Mouse (Mus musculus) adrenal gland, postnatal 4 days (tissue): ENCODE results near the gene Sema3d. TPM values are rescaled to one million over a fixed set of nuclear protein-coding genes. Genes with fewer than 3 reads are reported as not detected.
A peak's percentile ranks its signal among the peaks of the same experiment; 100 is the strongest.

Experiments used
- DNase-seq, 2 experiments: peaks; one replicate each; pipeline ENCODE4 v3.0.0; 2021 to 2022; ENCODE audit warnings: low spot score in 2 of 2, mixed read lengths in 2 of 2
- long read RNA-seq, 2 experiments: library from polyadenylated mRNA; stranded (forward); transcript quantifications; one replicate each; pipeline ENCODE4 v2.0.0; 2021
- total RNA-seq, 2 experiments: library from RNA; stranded (reverse); gene quantifications; 2 replicates each; pipeline ENCODE4 v1.2.3; 2021

The Sema3d gene
- 10 to 100 TPM in 1 of 2 experiments, 1 to 10 TPM in 1; 7.9 to 10.2 TPM for total RNA-seq
- long read RNA-seq, experiment 1, result 0 reads
- long read RNA-seq, experiment 2, full-length matches to known transcripts, result 2 of 3 reads
- long read RNA-seq, experiment 2, partial matches to known transcripts, result 0 of 3 reads
- long read RNA-seq, experiment 2, other reads (novel, unspliced or antisense), result 1 of 3 reads

- DNase-seq, result peak; percentile 37 to 46
These were observed at the start of gene Sema3d for GRCm38 (mm10) chr5:12383133-12383959. TSS of gene Sema3d (plus strand) at chr5:12383385.

DNA sequence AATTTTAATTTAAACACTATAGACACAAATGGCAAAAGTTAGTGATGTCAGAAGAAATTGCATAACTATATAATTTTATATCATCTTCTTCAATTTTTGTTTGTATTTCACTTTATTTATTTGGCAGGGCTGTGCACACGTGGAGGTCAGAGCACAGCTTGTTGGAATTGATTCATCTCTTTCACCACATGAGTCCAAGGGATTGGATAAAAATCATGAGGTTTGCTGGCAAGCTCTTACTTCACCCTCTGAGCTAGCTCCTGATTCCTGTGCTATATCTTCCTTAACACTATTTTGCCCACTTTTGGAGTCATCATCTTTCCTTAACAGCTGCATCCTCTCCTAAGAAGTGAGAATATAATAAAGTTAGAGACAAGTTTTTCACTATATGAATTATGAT lies 5.9 kb upstream of the Sema3d start:
- DNase-seq, result no peak

DNA sequence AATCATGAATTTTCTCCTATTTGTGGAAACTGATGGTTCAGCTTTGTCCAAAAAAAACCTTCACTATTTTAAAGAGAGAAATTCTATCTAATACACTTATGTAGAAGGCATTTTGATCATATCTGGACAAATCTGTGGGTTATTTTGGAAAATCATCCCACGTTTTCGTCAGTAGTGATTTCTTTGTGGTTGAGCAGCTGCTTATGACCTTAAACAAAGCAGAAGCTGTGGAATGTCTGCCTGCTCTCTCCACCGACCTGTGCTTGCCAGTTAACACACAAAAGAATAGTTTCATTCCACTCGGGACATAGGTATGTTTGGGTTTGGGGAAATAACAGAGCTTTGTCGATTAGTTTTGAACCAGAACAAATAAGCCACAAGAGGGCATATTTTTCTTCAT lies 4.3 kb upstream of the Sema3d start:
- no peak for DNase-seq

GRCm38 (mm10) chr5:12382010-12382409 lies 1.2 kb upstream of the Sema3d start:
- no peak for DNase-seq

GRCm38 (mm10) chr5:12383960-12384285 lies 738 bp downstream of the Sema3d start:
- DNase-seq, result no peak

DNA sequence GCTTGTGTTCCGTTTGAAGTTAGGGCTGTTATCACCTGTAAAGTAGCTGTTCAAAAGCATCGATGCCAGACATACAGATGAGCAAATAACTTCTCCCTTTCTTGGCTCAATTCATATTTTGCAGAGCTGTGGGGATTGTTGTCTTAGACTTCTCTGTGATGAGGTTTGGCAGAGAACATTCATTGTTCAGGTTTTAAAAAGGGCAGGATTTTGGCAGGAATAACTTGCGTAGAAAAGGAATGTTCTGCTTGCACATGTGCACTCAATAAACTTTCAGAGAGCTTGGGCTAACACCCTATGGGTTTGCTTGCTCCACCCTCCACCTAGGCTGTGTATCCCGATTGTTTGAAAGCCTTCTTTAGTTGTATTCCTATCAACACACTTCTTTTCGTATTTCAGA lies 9.5 kb downstream of the Sema3d start:
- DNase-seq, result no peak

DNA sequence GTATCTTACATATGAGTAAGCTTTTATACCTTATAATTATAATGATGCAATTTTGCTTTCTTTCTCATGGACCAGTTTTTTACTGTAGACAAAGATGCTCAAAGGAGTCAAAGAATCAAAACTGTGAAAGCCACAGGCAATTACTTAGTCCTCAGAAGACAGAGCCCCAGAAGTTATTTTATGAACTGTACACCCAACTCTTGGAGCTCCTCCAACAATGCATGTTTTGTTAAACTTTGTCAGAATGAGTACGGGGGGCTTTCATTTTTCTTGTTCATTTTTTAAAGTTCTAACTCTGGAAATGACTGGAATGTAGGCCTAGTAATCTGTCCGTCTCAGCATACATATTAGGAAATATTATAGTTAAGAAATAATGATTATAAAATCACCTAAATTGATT lies 16.1 kb downstream of the Sema3d start:
- DNase-seq, result no peak

- no peak for DNase-seq
These were observed 21.0 kb downstream of the Sema3d start for GRCm38 (mm10) chr5:12404229-12404628.

DNA sequence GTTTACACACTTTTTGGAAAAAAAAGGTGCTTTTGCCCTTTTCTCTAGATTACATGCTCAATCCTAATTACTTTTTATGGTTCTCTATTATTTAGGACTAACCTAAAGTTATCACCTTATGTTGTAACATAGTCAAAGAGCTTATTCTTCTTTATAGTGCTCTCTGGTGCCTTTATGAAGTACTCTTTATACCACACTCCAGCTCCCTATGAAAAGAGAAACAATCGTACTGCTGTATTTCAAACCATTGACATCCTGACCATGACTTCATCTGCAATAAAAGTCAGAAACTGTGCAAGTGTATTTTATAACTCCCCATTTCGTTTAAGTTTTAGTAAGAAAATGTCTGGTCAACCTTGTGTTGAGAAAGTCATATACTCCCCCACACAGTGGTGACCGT lies 29.4 kb downstream of the Sema3d start:
- DNase-seq, result no peak

GRCm38 (mm10) chr5:12423264-12423663 lies 40.1 kb downstream of the Sema3d start:
- no peak for DNase-seq

DNA sequence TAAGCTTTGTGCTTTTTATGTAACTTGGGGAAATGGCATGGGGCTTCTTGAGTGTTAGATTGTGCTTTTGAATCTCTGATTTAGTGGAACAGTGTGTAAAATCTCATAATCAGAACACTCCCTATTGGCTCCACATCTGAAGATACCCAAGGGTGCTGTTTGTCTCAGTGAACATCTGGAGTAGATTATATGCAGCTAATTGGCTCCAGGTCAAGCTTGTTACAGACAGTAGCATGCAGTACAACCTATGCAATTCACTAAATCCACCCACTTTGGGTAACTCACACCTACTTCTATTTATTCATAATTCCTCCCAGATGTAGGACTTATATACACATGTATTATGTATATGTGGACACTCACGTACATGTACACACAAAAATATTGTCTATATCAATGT lies 58.6 kb downstream of the Sema3d start:
- no peak for DNase-seq

DNA sequence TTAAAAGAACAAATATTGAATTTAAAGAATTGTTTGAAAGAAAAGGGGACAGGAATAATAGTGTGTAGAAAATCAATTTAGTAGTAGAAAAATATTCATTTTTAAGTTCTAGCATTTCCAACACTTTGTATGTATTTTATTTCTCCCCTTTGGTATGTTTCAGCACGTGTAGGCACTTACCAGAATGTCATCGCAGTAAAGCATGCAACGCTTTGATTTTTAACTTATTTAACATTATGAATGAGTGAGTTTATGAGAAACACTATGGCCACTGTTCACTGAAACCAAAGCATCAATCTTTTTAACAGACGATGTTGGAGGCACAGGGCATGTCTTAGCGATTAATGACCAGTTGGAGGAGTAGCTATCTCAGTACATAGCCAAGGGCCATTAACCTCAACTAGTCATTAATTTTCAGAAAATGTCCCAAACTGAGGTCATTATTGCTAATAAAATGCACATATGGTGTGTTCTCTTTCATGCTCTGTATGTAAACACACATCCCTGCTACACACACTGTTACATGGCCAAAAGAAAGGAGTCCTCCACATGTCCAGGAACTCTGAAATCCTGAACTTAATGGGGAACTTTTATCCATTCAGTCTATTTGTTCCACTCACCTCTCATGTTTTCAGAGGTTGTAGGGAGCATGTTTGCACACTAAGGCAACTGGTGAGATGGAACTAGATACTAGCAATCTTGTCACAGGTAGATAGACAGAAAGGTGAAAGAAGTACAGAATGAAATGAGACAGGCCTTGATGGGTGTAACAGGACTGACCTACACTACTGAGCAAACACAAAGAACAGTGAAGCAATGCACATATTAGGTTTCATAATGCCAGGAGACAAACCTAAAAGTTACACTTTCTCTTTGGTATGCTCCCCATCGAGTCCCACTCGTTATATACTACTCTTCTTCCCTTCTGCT lies 59.3 kb downstream of the Sema3d start:
- no peak for DNase-seq

GRCm38 (mm10) chr5:12451089-12451488 lies 67.9 kb downstream of the Sema3d start:
- DNase-seq, result no peak

- DNase-seq, result no peak
These were observed 71.8 kb downstream of the Sema3d start for GRCm38 (mm10) chr5:12454946-12455345.

DNA sequence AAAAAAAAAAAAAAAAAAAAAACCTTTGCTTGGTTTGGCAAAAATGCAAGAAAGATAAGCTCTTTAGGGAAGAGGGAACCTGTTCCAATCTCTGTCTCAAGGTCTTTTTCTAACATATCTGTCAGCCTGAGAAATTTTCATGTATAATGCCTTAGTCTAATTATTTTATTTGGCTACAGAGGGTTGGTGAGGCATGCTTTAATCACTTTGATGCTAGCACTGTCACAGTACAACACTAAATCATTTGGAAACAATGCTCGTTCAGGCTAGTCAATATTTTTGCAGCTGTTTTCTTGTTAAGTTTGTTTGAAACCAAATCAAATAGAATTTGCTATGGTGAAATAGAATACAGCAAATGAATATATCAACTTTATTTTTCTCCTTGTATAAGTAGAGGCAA lies 74.3 kb downstream of the Sema3d start:
- no peak for DNase-seq

GRCm38 (mm10) chr5:12467568-12468336 lies 84.6 kb downstream of the Sema3d start:
- DNase-seq, result no peak

DNA sequence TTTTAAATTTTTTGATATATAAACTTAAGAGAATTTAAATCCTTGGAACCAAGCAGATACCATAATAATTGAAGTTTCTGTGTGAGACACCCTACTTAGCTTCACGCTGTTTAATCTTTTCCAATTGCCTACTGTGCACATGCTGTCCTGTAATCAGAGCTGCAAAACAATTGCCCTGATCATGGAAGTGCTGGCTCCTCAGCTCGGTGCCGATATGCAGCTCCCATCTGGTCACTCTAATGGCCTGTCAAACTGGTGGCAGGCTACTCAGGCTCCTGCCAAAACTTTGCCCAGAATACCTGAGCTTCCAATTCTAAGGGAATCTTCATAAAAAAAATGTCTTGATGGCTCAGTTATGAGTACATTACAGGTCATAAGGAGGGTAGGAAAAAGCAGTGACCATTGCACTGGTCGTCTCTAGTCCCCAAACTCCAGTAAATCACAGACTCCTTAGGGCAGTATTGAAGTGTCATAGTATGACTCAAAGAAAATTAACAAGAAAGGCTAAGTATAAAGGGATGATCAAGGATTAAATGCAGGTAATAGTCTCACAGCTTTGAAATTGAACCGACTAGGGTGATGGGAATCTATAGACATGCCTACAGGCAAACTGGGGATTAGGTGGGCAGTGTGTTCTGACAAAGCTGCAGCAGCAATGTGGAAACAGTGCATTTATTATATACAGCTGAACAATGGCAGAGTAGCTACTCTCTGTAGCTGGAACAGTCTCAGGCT lies 91.9 kb downstream of the Sema3d start:
- DNase-seq, result no peak

GRCm38 (mm10) chr5:12475639-12475916 lies 92.4 kb downstream of the Sema3d start:
- DNase-seq, result no peak

DNA sequence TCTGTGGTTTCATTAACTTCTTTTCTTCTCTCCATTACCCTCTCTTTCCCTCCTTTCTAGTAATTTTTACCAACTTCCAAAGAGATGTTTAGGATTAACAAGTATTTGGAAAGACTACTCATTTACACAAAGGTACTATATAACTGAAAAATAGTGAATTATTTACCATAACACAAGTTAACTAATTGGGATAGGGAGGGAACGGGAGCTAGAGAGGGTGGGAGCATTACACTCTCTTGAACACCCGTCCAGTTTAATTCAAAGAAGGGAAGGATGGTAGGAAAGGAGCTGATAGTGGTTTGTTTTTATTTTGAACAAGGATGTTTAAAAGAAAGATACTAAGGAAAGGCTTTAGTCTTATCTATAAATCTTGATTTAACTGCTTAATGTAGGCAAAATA lies 104.7 kb downstream of the Sema3d start:
- DNase-seq, result no peak

- no peak for DNase-seq
These were observed 108.5 kb downstream of the Sema3d start for GRCm38 (mm10) chr5:12491704-12492103.
